In the genomic region with DNA sequence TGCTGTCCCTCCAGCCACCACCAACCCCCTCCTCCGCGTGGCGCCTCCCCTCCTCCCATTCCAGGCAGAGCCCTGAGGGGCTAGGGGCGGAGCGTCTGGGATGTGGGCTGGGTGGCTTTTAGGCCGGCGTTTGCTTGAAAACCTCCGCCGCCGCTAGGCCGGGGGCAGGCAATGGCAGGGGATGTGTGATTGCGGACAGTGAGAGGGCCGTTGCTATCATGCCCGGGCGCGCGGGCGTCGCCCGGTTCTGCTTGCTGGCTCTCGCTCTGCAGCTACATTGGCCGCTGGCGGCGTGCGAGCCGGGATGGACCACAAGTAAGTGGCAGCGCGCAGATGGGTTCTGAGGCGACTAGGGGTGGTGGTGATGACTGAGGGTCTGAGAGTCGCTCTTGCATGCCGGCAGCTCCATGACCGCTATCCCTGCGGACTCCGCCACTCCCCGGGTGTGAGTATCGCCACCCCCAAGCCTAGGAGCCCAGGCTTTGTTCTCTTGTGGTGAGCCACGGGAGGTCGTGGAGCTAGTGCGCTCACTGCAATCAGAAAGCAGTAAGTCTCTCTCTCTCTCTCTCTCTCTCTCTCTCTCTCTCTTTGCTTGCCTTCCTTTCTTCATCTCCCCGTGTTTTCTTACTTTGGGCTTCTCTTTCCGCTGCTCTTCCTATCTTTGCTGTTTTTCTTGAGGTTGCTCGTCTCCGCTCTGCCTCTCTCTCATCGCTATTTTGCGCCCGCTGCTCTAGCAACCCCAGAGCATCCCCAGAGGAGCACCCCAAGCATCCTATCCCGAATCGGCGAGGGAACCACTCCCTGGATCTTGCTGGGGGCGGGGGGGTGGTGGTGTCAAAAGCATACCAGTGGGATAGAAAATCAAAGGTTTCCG, we compare ENCODE assay signal across 8 mouse cellular contexts. TPM values are rescaled to one million over a fixed set of nuclear protein-coding genes. Genes with fewer than 3 reads are reported as not detected.
DNase-seq lines count a peak whose midpoint lies in the region; ATAC-seq and TF ChIP-seq lines count a peak whose summit lies in the region.

A gene (plus strand): TSS at position 97 of the 874 bp plus-strand sequence.

- H3K79me2 ChIP-seq in heart, adult 2 months (replicated peaks; ENCODE audit: control insufficient read depth, insufficient read depth, low read length) = 0 out of 2 replicates have a peak, but pooled peaks cover 2% of the 10 kb centered on the region

- peaks cover 8% of the 10 kb centered on the region for H3K4me1 ChIP-seq in embryonic facial prominence, embryonic 12.5 days
- peaks cover 8% of the 10 kb centered on the region for H3K4me1 ChIP-seq in heart, adult 2 months (ENCODE audit: control insufficient read depth, insufficient read depth, low read length)
- H3K4me1 ChIP-seq in limb, embryonic 14.5 days (ENCODE audit: control insufficient read depth, insufficient read depth, low read length) = peaks cover 10% of the 10 kb centered on the region
- H3K4me1 ChIP-seq in midbrain, embryonic 14.5 days (ENCODE audit: control insufficient read depth, insufficient read depth, low read length) = peaks cover 11% of the 10 kb centered on the region; the same call in 1 of the 2 replicates

- 0 out of 2 replicates have a peak, but pooled peaks cover 6% of the 10 kb centered on the region for H3K36me3 ChIP-seq in embryonic facial prominence, embryonic 12.5 days
- H3K36me3 ChIP-seq in heart, adult 2 months (ENCODE audit: control insufficient read depth, insufficient read depth, low read length) = peaks cover 9% of the 10 kb centered on the region
- no peaks in the 10 kb centered on the region for H3K36me3 ChIP-seq in limb, embryonic 14.5 days (ENCODE audit: control insufficient read depth, insufficient read depth, low read length)
- no peaks in the 10 kb centered on the region for H3K36me3 ChIP-seq in midbrain, embryonic 14.5 days (ENCODE audit: control insufficient read depth, insufficient read depth, low read length)

- H3K9ac ChIP-seq in embryonic facial prominence, embryonic 12.5 days = peak within 1 kb of the TSS; percentile 70
- peak within 1 kb of the TSS; percentile 91 for H3K9ac ChIP-seq in heart, adult 2 months (ENCODE audit: low read depth, low read length)
- peak within 1 kb of the TSS; percentile 89 for H3K9ac ChIP-seq in limb, embryonic 14.5 days (ENCODE audit: low read depth, low read length, severe bottlenecking)
- H3K9ac ChIP-seq in midbrain, embryonic 14.5 days (replicated peaks; ENCODE audit: low read length) = peak within 1 kb of the TSS; percentile 85

- H3K4me2 ChIP-seq in embryonic facial prominence, embryonic 12.5 days (replicated peaks) = peak within 1 kb of the TSS; percentile 67
- peak within 1 kb of the TSS; percentile 73 for H3K4me2 ChIP-seq in limb, embryonic 14.5 days (replicated peaks; ENCODE audit: low read depth, low read length, severe bottlenecking)
- H3K4me2 ChIP-seq in midbrain, embryonic 14.5 days (ENCODE audit: low read length) = peak within 1 kb of the TSS; percentile 73

- under 1% methylated on average over 51 of the region's 51 CpGs for whole genome bisulfite sequencing in embryonic facial prominence, embryonic 12.5 days
- under 1% methylated on average over 51 of the region's 51 CpGs for WGBS in heart, adult 2 months
- under 1% methylated on average over 47 of the region's 51 CpGs for WGBS in limb, embryonic 14.5 days
- WGBS in midbrain, embryonic 14.5 days = under 1% methylated on average over 51 of the region's 51 CpGs

- H3K4me3 ChIP-seq in embryonic facial prominence, embryonic 12.5 days = peak within 1 kb of the TSS; percentile 68
- peak within 1 kb of the TSS; percentile 84 for H3K4me3 ChIP-seq in heart, adult 2 months
- H3K4me3 ChIP-seq in limb, embryonic 14.5 days (replicated peaks; ENCODE audit: low read length) = peak within 1 kb of the TSS; percentile 75
- peak within 1 kb of the TSS; percentile 51 for H3K4me3 ChIP-seq in midbrain, embryonic 14.5 days (replicated peaks; ENCODE audit: low read depth, low read length)

- peak within 1 kb of the TSS; percentile 90 for H3K27ac ChIP-seq in embryonic facial prominence, embryonic 12.5 days
- H3K27ac ChIP-seq in heart, adult 2 months = peak within 1 kb of the TSS; percentile 90
- H3K27ac ChIP-seq in limb, embryonic 14.5 days (replicated peaks; ENCODE audit: low read depth, low read length) = peak within 1 kb of the TSS; percentile 82
- peak within 1 kb of the TSS; percentile 86 for H3K27ac ChIP-seq in midbrain, embryonic 14.5 days (replicated peaks; ENCODE audit: low read depth, low read length)

- TF ChIP-seq EP300 in heart, adult 2 months (IDR thresholded peaks at IDR 0.05; ENCODE audit: insufficient read depth, low read depth, low read length) = no peak

- peak; percentile 37 for TF ChIP-seq CTCF in heart, adult 2 months (IDR thresholded peaks at IDR 0.05)

- TF ChIP-seq POLR2A in heart, adult 2 months (IDR thresholded peaks at IDR 0.05; ENCODE audit: insufficient read depth, low read depth, low read length) = peak; percentile 71; the same call in 1 of the 2 replicates
- TF ChIP-seq POLR2A in limb, embryonic 14.5 days (IDR thresholded peaks at IDR 0.05; ENCODE audit: borderline replicate concordance, extremely low read depth, insufficient read depth, insufficient read length) = peak; percentile 93; the same call in 1 of the 2 replicates

- DNase-seq in kidney, adult 18-20 months = peak; percentile 50
- DNase-seq in kidney, adult 11 months = no peak
- DNase-seq in heart, adult 2 months = peak; percentile 86 to 88
- peak; percentile 39 for DNase-seq in kidney, adult 9 months
- peak; percentile 78 for DNase-seq in limb, embryonic 14.5 days (ENCODE audit: low spot score)
- DNase-seq in midbrain, embryonic 14.5 days = peak; percentile 89
- DNase-seq in spleen, postnatal 36 days (ENCODE audit: low spot score in 2 of 2) = peak; percentile 74 to 79

- peak; percentile 64 for ATAC-seq in embryonic facial prominence, embryonic 12.5 days (ENCODE audit: insufficient number of reproducible peaks, insufficient read depth, low FRiP score, low TSS enrichment)
- peak; percentile 87 for ATAC-seq in limb, embryonic 14.5 days (ENCODE audit: low FRiP score, low read depth)
- peak; percentile 86 for ATAC-seq in midbrain, embryonic 14.5 days (ENCODE audit: low FRiP score, low TSS enrichment)

- H3K9me3 ChIP-seq in embryonic facial prominence, embryonic 12.5 days = no peaks in the 10 kb centered on the region
- no peaks in the 10 kb centered on the region for H3K9me3 ChIP-seq in limb, embryonic 14.5 days (ENCODE audit: control insufficient read depth, low read length)
- H3K9me3 ChIP-seq in midbrain, embryonic 14.5 days (ENCODE audit: control insufficient read depth, low read length) = no peaks in the 10 kb centered on the region

- intact Hi-C loops in heart, adult 2 months (cut with DNase I) = no loop called here

- no peaks in the 10 kb centered on the region for H3K27me3 ChIP-seq in embryonic facial prominence, embryonic 12.5 days
- no peaks in the 10 kb centered on the region for H3K27me3 ChIP-seq in heart, adult 2 months (ENCODE audit: control insufficient read depth, insufficient read depth, low read length)
- no peaks in the 10 kb centered on the region for H3K27me3 ChIP-seq in limb, embryonic 14.5 days (ENCODE audit: control insufficient read depth, insufficient read depth, low read length)
- no peaks in the 10 kb centered on the region for H3K27me3 ChIP-seq in midbrain, embryonic 14.5 days (ENCODE audit: control insufficient read depth, insufficient read depth, low read length)

RNA-seq across cellular contexts. Expression of the gene that starts here (rescaled TPM):
- 18.5 and 18.9 TPM in 2 replicates for polyA plus RNA-seq in embryonic facial prominence, embryonic 12.5 days (2016; fragmentation: Nextera tagmentation; extraction: Ambion mirVana)
- 10 to 100 TPM; 21.9 to 63.9 TPM for total RNA-seq in heart, adult 2 months (2021)
- 17.7 and 32.1 TPM in 2 replicates for polyA plus RNA-seq in heart, adult 2 months (2012; rRNA removed)
- 29.3 and 34.0 TPM in 2 replicates for polyA plus RNA-seq in limb, embryonic 14.5 days (2012; rRNA removed)
- 13.3 and 14.3 TPM in 2 replicates for polyA plus RNA-seq in limb, embryonic 14.5 days (2014; fragmentation: Nextera tagmentation; extraction: Ambion mirVana)
- 7.0 and 8.3 TPM in 2 replicates for polyA plus RNA-seq in midbrain, embryonic 14.5 days (2014; fragmentation: Nextera tagmentation; extraction: Ambion mirVana)
